Mouse (Mus musculus): ENCODE measurements at regions not wholly inside any gene's neighbourhood (a gene's known extent, or its start where the extent isn't known, plus 50 kb on each side); places are given as distances from the start of the nearest gene placed in this dataset.

DNA sequence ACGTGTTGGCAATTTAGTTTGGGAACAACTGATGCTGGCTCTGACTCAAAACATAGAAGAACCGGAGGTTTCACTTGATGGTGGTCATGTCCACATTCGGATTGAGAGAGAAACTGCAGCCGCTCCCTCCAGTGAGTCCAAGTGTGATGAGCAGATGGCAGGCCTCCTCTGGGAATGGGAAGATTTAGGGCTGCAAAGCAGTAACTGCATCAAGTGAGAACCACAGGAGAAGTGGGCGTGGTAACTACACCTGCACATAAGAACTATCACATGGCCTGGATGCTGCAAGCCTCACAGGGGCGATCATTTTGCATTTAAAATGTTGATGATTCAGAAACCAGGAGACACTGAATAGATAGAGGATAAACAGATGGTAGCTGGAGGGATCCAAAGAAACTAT, 161.3 kb downstream of the Parm1 start:
- no peak overlapping the region for H3K4me2 ChIP-seq (ENCODE audit: low read depth)
- TF ChIP-seq MYOD1 (IDR thresholded peaks at IDR 0.05; ENCODE audit: control insufficient read depth in 1 of 3, insufficient read length in 2 of 3, low read depth in 2 of 3) (no peak), MAX (IDR thresholded peaks at IDR 0.05; ENCODE audit: low read depth) (no peak)
- no peaks in the 10 kb centered on the region for H3K27me3 ChIP-seq (ENCODE audit: control insufficient read depth, insufficient read depth, insufficient read length)
- H3K4me3 ChIP-seq, result no peak overlapping the region
- no peak overlapping the region for H3ac ChIP-seq (ENCODE audit: control insufficient read depth, insufficient read length)
- H3K79me2 ChIP-seq (ENCODE audit: control insufficient read depth, insufficient read depth), result no peaks in the 10 kb centered on the region
- no peaks in the 10 kb centered on the region for H3K36me3 ChIP-seq (ENCODE audit: control insufficient read depth, insufficient read depth)
